Comparison of ENCODE assay signal across 9 mouse cellular contexts in the genomic region with DNA sequence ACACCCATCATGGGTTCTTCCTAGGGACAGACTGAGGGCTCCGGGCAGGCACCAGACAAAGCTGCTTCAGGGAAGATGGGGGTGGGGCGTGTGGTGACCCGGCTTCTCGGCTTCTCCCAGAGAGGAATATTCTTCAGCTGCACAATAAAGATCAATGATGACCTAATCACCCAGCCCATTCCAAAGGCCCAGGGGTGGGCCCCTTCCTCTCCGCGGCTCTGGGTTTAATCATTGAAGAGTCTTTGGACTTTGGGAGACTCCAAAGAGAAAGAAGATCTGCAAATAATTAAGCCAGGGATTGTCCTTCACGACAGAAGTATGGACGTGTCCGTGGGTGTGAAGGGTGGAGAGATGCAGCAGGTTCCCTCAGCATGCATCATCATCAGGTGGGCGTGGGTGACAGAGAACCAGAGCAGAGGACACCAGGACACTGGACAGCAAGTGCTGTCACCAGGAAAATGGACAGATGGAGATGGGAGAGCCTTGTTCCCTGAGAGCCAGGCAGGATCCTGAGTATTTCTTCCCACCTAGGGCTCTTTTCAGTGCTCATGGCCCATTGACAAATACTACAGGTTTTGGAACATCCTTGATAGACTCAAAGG. TPM values are rescaled to one million over a fixed set of nuclear protein-coding genes. Genes with fewer than 3 reads are reported as not detected.
DNase-seq lines count a peak whose midpoint lies in the region; ATAC-seq and TF ChIP-seq lines count a peak whose summit lies in the region.
"Had no signal": no experiment of that assay in that cellular context is flagged by ENCODE, and none has a peak within 500 bp of the region (broad histone marks: within the 10 kb centered on the region; RNA-seq: fewer than 3 reads in every experiment).

No protein-coding gene starts in this region.

- H3K27me3 ChIP-seq in heart, embryonic 12.5 days (replicated peaks), result no peaks in the 10 kb centered on the region
- no peaks in the 10 kb centered on the region for H3K27me3 ChIP-seq in intestine, embryonic 16.5 days (replicated peaks; ENCODE audit: control insufficient read depth, insufficient read depth, low read length)
- no peaks in the 10 kb centered on the region for H3K27me3 ChIP-seq in liver, adult 2 months (ENCODE audit: control insufficient read depth, insufficient read depth, low read length)

- no peaks in the 10 kb centered on the region for H3K79me2 ChIP-seq in liver, adult 2 months (ENCODE audit: control insufficient read depth, insufficient read depth, low read length)

- peak overlapping the region; percentile 4; the same call in 1 of the 2 replicates for H3K9ac ChIP-seq in heart, embryonic 12.5 days
- H3K9ac ChIP-seq in intestine, embryonic 16.5 days (ENCODE audit: low read depth, low read length), result peak overlapping the region; percentile 55
- no peak overlapping the region for H3K9ac ChIP-seq in liver, adult 2 months (ENCODE audit: low read depth, low read length)

- H3K9me3 ChIP-seq in heart, embryonic 12.5 days (replicated peaks), result no peaks in the 10 kb centered on the region
- no peaks in the 10 kb centered on the region for H3K9me3 ChIP-seq in intestine, embryonic 16.5 days (ENCODE audit: control insufficient read depth, low read length)

- ATAC-seq in heart, embryonic 12.5 days (ENCODE audit: insufficient number of reproducible peaks, low FRiP score), result 0 out of 2 replicates have a peak, but pooled peaks have one; percentile 18
- peak; percentile 88 for ATAC-seq in intestine, embryonic 16.5 days

- intact Hi-C loops in heart, postnatal 10 days (cut with DNase I), result loop anchor here (2.0 kb wide), 2 partner anchors 16 to 28 kb away; a partner anchor contains a TSS

- peak overlapping the region; percentile 43 for H3K27ac ChIP-seq in heart, embryonic 12.5 days (ENCODE audit: poor library complexity, severe bottlenecking)
- peak overlapping the region; percentile 89 for H3K27ac ChIP-seq in intestine, embryonic 16.5 days (ENCODE audit: low read length)
- no peak overlapping the region for H3K27ac ChIP-seq in liver, adult 2 months (replicated peaks; ENCODE audit: insufficient read depth, low read depth, low read length)

- H3K4me3 ChIP-seq in heart, embryonic 12.5 days, result no peak overlapping the region
- H3K4me3 ChIP-seq in intestine, embryonic 16.5 days (ENCODE audit: low read length), result no peak overlapping the region
- H3K4me3 ChIP-seq in liver, adult 2 months (ENCODE audit: insufficient read depth, low read depth, low read length), result no peak overlapping the region

- H3K4me2 ChIP-seq in heart, embryonic 12.5 days, result peak overlapping the region; percentile 33; the same call in 1 of the 2 replicates
- H3K4me2 ChIP-seq in intestine, embryonic 16.5 days (ENCODE audit: low read depth, low read length), result peak overlapping the region; percentile 19; the same call in 1 of the 2 replicates

- no peaks in the 10 kb centered on the region for H3K36me3 ChIP-seq in heart, embryonic 12.5 days
- H3K36me3 ChIP-seq in intestine, embryonic 16.5 days (ENCODE audit: control insufficient read depth, insufficient read depth, low read length), result no peaks in the 10 kb centered on the region
- H3K36me3 ChIP-seq in liver, adult 2 months (ENCODE audit: control insufficient read depth, insufficient read depth, low read length), result no peaks in the 10 kb centered on the region

- no peak for DNase-seq in heart, postnatal 10 days
- DNase-seq in ZHBTc4 (ENCODE audit: low read depth, low spot score), result peak; percentile 63
- DNase-seq in liver, adult 2 months (ENCODE audit: extremely low read depth, low read depth, low spot score), result peak; percentile 66
- DNase-seq in cerebellum, adult 11-12 months, result no peak
- DNase-seq in right cerebral cortex, postnatal 10 days (ENCODE audit: low spot score in 2 of 2), result no peak
- no peak for DNase-seq in left cerebral cortex, adult 11 months (ENCODE audit: low spot score)
- DNase-seq: cerebellum, postnatal 36 days had no signal

- no peak for TF ChIP-seq POLR2A in liver, adult 2 months (IDR thresholded peaks at IDR 0.05; ENCODE audit: extremely low read depth, insufficient read depth, low read length)

- no peak for TF ChIP-seq CTCF in liver, adult 2 months (IDR thresholded peaks at IDR 0.05; ENCODE audit: low read depth, low read length)

- WGBS in heart, embryonic 12.5 days, result 51% methylated on average over 10 of the region's 10 CpGs
- 37% methylated on average over 10 of the region's 10 CpGs for WGBS in intestine, embryonic 16.5 days
- 23% methylated on average over 10 of the region's 10 CpGs for WGBS in liver, adult 2 months

- peaks cover 26% of the 10 kb centered on the region for H3K4me1 ChIP-seq in heart, embryonic 12.5 days (replicated peaks)
- H3K4me1 ChIP-seq in intestine, embryonic 16.5 days (ENCODE audit: control insufficient read depth, insufficient read depth, low read length), result peaks cover 26% of the 10 kb centered on the region
- peaks cover 16% of the 10 kb centered on the region for H3K4me1 ChIP-seq in liver, adult 2 months (ENCODE audit: control insufficient read depth, insufficient read depth, low read length)

RNA-seq across cellular contexts. Expression of a gene that starts 28.5 kb away (rescaled TPM):
- polyA plus RNA-seq in heart, embryonic 12.5 days (2016; fragmentation: Nextera tagmentation; extraction: Ambion mirVana), result 6.6 and 6.8 TPM in 2 replicates
- total RNA-seq in heart, postnatal 10 days (2021), result 10 to 100 TPM; 29.6 to 33.4 TPM
- 5.5 and 7.0 TPM in 2 replicates for polyA plus RNA-seq in intestine, embryonic 16.5 days (2015; fragmentation: Nextera tagmentation; extraction: Ambion mirVana)
- total RNA-seq in liver, adult 2 months (2014; rRNA removed), result 2.0 and 2.2 TPM in 2 replicates
- polyA plus RNA-seq in liver, adult 2 months (2012; rRNA removed), result 5.6 and 10.2 TPM in 2 replicates

Comparison
In these comparisons a context has a peak if more than half of its experiments do, and no peak if none do; other contexts are left out.
1. DNase-seq: peak in ZHBTc4 (single experiment) and liver, adult 2 months (single experiment); none in heart, postnatal 10 days (0 of 2), cerebellum, adult 11-12 months (single experiment), right cerebral cortex, postnatal 10 days (0 of 2) and left cerebral cortex, adult 11 months (single experiment).